Mouse (Mus musculus) myocyte (in vitro differentiated cells): Measurements from ENCODE around the gene Rela.

Experiments
- MAX ChIP-seq: IDR thresholded peaks from one replicate; pipeline ENCODE4 v1.6.1; 2011; ENCODE audit warnings: low read depth, mild to moderate bottlenecking, control low read depth
- POLR2A ChIP-seq: IDR thresholded peaks from one replicate; pipeline ENCODE4 v1.6.1; 2011; ENCODE audit warnings: low read depth, mild to moderate bottlenecking, control low read depth, moderate library complexity; ENCODE audit not compliant: insufficient read length
- TCF12 ChIP-seq: IDR thresholded peaks from one replicate; pipeline ENCODE4 v1.6.1; 2011; ENCODE audit warnings: mild to moderate bottlenecking, control low read depth; ENCODE audit not compliant: poor library complexity, insufficient read depth, severe bottlenecking

DNA sequence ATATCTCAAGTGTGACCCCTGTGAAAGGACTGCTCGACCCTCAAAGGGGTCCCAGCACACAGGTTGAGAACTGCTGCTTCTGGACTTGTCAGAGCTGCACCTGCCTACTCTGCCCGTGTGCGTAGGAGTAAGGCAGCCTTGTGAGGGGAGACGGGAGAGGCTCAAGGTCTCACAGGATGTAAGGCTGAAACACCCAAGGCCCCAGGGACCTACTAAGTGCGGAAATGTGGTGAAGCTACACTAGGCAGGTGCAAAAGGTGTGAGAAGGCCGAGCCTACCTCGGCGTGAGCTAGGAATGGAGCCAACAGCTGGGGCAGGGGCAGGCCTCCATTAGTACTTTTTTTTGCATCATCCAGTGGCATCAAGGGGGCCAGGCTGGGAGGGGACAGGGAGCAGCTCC lies 25.0 kb downstream of the Rela start:
- TF ChIP-seq MAX (no peak), TCF12 (no peak), POLR2A (no peak)
